Mouse (Mus musculus) urinary bladder, postnatal 25 days (tissue): ENCODE measurements around the gene Gm39566.

Experiments used
- DNase-seq: peaks from one replicate; pipeline ENCODE4 v3.0.0; 2022; ENCODE audit warnings: low spot score

The Gm39566 gene

GRCm38 (mm10) chr11:69795983-69796435, 19.1 kb downstream of the Gm39566 start:
- no peak for DNase-seq

GRCm38 (mm10) chr11:69795168-69795982, 19.7 kb downstream of the Gm39566 start, which contains the start of gene Chrnb1:
TSS of gene Chrnb1 (minus strand) at chr11:69795943.
- DNase-seq, result peak; percentile 84

- DNase-seq, result no peak
Measured at GRCm38 (mm10) chr11:69793429-69793828, 21.7 kb downstream of the Gm39566 start.

GRCm38 (mm10) chr11:69791420-69791819, 23.7 kb downstream of the Gm39566 start:
- no peak for DNase-seq

GRCm38 (mm10) chr11:69789431-69789830, 25.7 kb downstream of the Gm39566 start:
- DNase-seq, result no peak

- no peak for DNase-seq
Measured at GRCm38 (mm10) chr11:69787306-69787705, 27.8 kb downstream of the Gm39566 start.

GRCm38 (mm10) chr11:69784793-69785272, 30.3 kb downstream of the Gm39566 start:
- peak; percentile 34 for DNase-seq

GRCm38 (mm10) chr11:69781828-69782227, 33.3 kb downstream of the Gm39566 start:
- DNase-seq, result no peak

- no peak for DNase-seq
Measured at GRCm38 (mm10) chr11:69778985-69779384, 36.1 kb downstream of the Gm39566 start.

GRCm38 (mm10) chr11:69778258-69778982, 36.7 kb downstream of the Gm39566 start:
- no peak for DNase-seq

GRCm38 (mm10) chr11:69777504-69778257, 37.4 kb downstream of the Gm39566 start:
- no peak for DNase-seq

- no peak for DNase-seq
Measured at GRCm38 (mm10) chr11:69776488-69776887, 38.6 kb downstream of the Gm39566 start.

- no peak for DNase-seq
Measured at GRCm38 (mm10) chr11:69775716-69776115, 39.4 kb downstream of the Gm39566 start.

GRCm38 (mm10) chr11:69774961-69775360, 40.1 kb downstream of the Gm39566 start:
- no peak for DNase-seq

GRCm38 (mm10) chr11:69767625-69767909, 47.5 kb downstream of the Gm39566 start:
- DNase-seq, result no peak

- no peak for DNase-seq
Measured at GRCm38 (mm10) chr11:69766872-69767624, 48.0 kb downstream of the Gm39566 start.

GRCm38 (mm10) chr11:69766126-69766609, 48.9 kb downstream of the Gm39566 start:
- DNase-seq, result peak; percentile 68

- peak; percentile 36 for DNase-seq
Measured at GRCm38 (mm10) chr11:69765221-69766125, 49.6 kb downstream of the Gm39566 start, which contains the start of gene Zbtb4. TSS of gene Zbtb4 (plus strand) at chr11:69765912.

- no peak for DNase-seq
Measured at GRCm38 (mm10) chr11:69763551-69763950, 51.5 kb downstream of the Gm39566 start.

GRCm38 (mm10) chr11:69761868-69762267, 53.2 kb downstream of the Gm39566 start, which contains the start of gene Slc35g3:
TSS of gene Slc35g3 (minus strand) at chr11:69761968.
- DNase-seq, result no peak
